Mouse (Mus musculus) embryonic fibroblast, embryonic 13.5 days (primary cell): Measurements from ENCODE around the gene Mul1. TPM values are rescaled to one million over a fixed set of nuclear protein-coding genes. Genes with fewer than 3 reads are reported as not detected.

ENCODE experiments used
- H3K27ac ChIP-seq: 2 replicates; pipeline ENCODE4 v1.5.1; 2012; ENCODE audit warnings: low read length, control low read depth, inconsistent platforms; ENCODE audit not compliant: insufficient read depth
- H3K4me1 ChIP-seq: 2 replicates; pipeline ENCODE4 v1.6.1; 2011; ENCODE audit warnings: low read length; ENCODE audit not compliant: control insufficient read depth, insufficient read depth
- H3K4me3 ChIP-seq: 2 replicates; pipeline ENCODE4 v1.5.1; 2011; ENCODE audit warnings: mild to moderate bottlenecking, control low read depth, low read length; ENCODE audit not compliant: insufficient read depth
- CTCF ChIP-seq: IDR thresholded peaks from 2 replicates; pipeline ENCODE4 v1.5.1; 2011; ENCODE audit warnings: mild to moderate bottlenecking, control low read depth, low read length, moderate library complexity, borderline replicate concordance; ENCODE audit not compliant: insufficient read depth
- POLR2A ChIP-seq: IDR thresholded peaks from 2 replicates; pipeline ENCODE4 v1.6.1; 2011; ENCODE audit warnings: low read depth, mild to moderate bottlenecking, control low read depth, low read length, moderate library complexity
- polyA plus RNA-seq: library from polyadenylated mRNA; stranded (reverse); fragments of >200 nt; gene quantifications from 2 replicates; pipeline ENCODE4 v1.2.4, GENCODE M21; 2011; ENCODE audit warnings: low read depth; ENCODE audit not compliant: missing spikeins, insufficient read length

Mul1 gene
- polyA plus RNA-seq, 1 experiment = 15.8 TPM

DNA sequence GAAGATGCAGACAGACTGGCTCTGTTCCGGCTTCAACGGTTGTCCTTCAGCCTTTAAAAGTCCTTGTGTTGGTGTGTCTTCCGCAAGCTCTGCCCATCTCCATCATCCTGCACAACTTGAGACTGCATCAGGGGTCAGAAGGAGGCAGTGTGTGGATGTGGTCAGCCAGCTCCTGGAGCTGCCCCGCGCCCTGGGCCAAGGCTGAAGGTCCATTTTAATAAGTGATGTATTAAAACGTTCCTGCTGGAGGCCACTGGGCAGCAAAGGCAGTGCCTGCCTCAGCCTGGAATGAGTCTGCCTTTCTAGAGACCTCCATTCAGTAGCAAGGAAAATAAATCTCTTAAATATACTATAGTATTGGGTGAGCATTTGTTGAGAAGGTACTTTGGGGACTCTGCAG, 25.3 kb downstream of the Mul1 start:
- TF ChIP-seq CTCF = no peak
- TF ChIP-seq POLR2A = no peak
- H3K27ac ChIP-seq = no peak overlapping the region
- H3K4me3 ChIP-seq = no peak overlapping the region
- peaks cover 10% of the 10 kb centered on the region; the same call in 1 of the 2 replicates for H3K4me1 ChIP-seq

- Histone ChIP-seq H3K4me3 (no peak overlapping the region), H3K27ac (no peak overlapping the region)
- TF ChIP-seq POLR2A = no peak
- TF ChIP-seq CTCF = no peak
Observed at GRCm38 (mm10) chr4:138460910-138461309, 26.4 kb downstream of the Mul1 start.

GRCm38 (mm10) chr4:138461471-138461870, 27.0 kb downstream of the Mul1 start:
- TF ChIP-seq CTCF = no peak
- no peak for TF ChIP-seq POLR2A
- Histone ChIP-seq H3K4me1 (peaks cover 15% of the 10 kb centered on the region), H3K27ac (no peak overlapping the region), H3K4me3 (no peak overlapping the region)

More at GRCm38 (mm10) chr4:138460910-138461309, 26.4 kb downstream of the Mul1 start:
- H3K4me1 ChIP-seq = peaks cover 15% of the 10 kb centered on the region

DNA sequence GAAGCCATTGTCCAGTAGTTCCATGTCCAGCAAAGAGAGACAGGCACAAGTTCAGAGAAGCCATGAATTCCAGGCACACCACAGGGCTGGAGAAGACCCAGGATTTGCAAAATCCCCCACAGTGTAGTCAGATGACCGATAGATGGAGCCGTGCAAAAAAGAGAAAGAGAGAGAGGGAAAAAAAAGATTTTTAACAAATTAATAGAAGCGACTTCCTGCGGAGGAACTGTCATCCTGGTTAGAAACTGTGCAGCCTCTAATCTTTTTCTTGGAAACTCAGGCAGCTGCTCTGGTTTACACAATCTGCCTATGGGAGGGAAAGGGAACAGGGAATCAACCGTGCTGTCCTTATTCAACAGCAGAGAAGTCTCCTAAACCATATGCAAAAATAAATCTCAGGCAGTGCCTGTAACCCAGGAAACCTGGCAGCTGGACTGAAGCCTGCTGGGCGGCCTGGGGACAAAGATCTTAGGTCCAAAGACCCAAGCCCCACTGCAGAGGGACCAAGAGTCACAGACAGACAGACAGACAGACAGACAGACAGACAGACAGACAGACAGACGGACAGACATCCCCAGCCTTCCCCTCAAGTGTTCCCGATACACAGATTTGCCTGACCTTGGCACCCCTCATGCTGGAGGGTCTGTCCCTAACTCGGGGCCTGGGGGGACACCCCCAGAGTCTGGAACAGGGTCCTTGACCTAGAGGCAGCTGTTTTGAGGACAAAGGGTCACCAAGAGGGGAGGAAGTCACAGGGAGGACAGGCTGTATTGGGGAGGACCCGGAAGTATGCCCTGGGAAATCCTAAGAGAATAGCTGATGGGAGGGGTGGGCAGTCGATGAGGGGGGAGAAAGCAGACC, 28.7 kb downstream of the Mul1 start:
- no peak overlapping the region for H3K4me3 ChIP-seq
- TF ChIP-seq CTCF (no peak), POLR2A (no peak)
- peaks cover 15% of the 10 kb centered on the region for H3K4me1 ChIP-seq
- peak overlapping the region; percentile 45 for H3K27ac ChIP-seq

DNA sequence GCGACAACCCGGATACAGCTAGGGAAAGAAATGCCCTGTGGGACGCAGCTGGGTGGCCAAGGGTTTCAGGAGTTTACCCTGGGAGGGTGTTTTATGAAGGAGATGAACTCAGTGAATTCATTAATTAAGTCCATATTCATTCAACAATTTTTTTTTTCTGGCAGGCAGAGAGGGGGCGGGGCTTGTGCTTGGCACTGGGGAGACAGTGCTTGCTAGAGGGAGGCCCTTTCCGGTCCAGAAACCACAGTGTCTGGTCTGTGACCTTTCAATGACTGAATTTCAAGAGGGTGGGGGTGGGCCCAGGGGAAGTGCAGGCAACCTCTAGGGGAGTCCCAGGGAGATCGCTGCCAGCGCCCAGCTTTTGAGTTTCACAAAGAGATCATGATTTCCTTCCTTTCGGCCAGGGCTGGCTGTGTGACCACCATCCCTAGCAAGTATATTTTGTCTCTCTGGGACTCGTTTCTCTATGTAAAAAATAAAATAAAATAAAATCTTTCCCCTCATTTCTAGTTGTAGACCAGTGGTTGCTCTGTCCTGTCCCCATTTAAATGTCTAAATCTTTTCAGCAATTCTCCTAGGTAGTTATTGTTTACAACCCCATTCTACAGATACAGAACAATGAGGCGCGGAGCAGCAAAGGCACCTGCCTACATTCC, 29.5 kb downstream of the Mul1 start:
- TF ChIP-seq CTCF (no peak), POLR2A (no peak)
- no peak overlapping the region for H3K4me3 ChIP-seq
- 0 out of 2 replicates have a peak overlapping the region, but pooled peaks have one; percentile 45 for H3K27ac ChIP-seq
- peaks cover 15% of the 10 kb centered on the region for H3K4me1 ChIP-seq

DNA sequence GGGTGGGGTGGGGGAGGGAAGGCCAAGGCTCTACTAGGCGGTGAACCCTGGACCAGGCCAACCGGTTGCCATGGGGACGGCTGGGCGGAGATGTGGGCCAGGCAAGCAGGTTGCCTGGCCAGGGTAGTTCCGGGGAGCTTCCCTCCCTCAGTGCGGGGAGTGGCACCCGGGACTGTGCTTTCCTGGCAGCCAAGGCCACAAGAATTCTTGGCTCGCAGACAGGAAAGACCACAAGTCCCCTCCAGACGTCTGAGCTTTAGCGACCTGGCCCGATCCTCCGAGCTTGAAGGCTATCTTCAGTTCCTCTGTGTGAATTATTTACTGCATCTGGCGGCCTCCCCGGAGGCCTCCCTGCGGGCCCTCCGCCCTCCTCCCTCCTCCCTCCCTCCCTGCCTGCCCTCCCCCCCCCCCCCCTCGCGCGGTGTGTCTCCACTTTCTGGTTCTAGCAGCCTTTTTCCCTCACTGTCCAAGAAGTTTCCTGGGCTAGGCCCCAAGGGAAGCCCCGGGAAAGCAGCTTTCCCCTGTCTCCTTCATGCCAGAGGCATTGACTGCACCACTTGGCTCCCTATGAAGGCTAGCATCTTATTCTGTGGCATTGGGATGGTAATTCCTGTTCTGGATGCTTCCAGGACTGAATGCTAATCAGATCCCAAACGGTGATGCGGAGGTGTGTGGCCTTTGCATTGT, 30.3 kb downstream of the Mul1 start:
- Histone ChIP-seq H3K4me3 (no peak overlapping the region), H3K27ac (no peak overlapping the region)

GRCm38 (mm10) chr4:138465446-138465845, 31.0 kb downstream of the Mul1 start:
- H3K4me3 ChIP-seq = no peak overlapping the region
- TF ChIP-seq CTCF = no peak
- TF ChIP-seq POLR2A = no peak

More for the DNA sequence above, 30.3 kb downstream of the Mul1 start:
- peaks cover 17% of the 10 kb centered on the region for H3K4me1 ChIP-seq
- TF ChIP-seq CTCF (no peak), POLR2A (no peak)

GRCm38 (mm10) chr4:138466690-138467089, 32.2 kb downstream of the Mul1 start:
- TF ChIP-seq POLR2A (no peak), CTCF (no peak)

More at GRCm38 (mm10) chr4:138465446-138465845, 31.0 kb downstream of the Mul1 start:
- H3K27ac ChIP-seq = no peak overlapping the region
- peaks cover 17% of the 10 kb centered on the region for H3K4me1 ChIP-seq

DNA sequence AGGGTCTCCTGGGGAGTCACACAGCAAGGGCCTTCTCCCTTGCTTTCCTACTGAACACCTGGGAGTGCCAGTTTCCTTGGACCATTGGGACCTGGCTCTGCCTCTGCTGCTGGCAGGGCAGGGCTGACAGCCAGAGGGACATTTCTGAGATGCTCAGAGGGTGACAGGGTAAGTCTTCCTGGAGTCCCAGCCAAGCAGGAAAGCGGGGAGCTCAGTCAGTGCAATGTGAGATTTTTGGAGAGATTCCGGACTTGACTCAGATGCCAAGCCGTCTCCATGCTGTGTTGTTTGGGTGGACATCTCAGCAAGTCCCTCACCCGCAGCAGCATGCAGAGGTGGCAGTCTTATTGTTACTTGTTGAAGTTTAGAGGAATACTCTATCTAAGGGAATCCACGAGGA, 33.0 kb downstream of the Mul1 start:
- no peak overlapping the region for H3K27ac ChIP-seq
- H3K4me3 ChIP-seq = no peak overlapping the region
- no peak for TF ChIP-seq CTCF
- no peak for TF ChIP-seq POLR2A
- H3K4me1 ChIP-seq = peaks cover 16% of the 10 kb centered on the region

More at GRCm38 (mm10) chr4:138466690-138467089, 32.2 kb downstream of the Mul1 start:
- no peak overlapping the region for H3K27ac ChIP-seq
- H3K4me3 ChIP-seq = no peak overlapping the region
- H3K4me1 ChIP-seq = peaks cover 17% of the 10 kb centered on the region

DNA sequence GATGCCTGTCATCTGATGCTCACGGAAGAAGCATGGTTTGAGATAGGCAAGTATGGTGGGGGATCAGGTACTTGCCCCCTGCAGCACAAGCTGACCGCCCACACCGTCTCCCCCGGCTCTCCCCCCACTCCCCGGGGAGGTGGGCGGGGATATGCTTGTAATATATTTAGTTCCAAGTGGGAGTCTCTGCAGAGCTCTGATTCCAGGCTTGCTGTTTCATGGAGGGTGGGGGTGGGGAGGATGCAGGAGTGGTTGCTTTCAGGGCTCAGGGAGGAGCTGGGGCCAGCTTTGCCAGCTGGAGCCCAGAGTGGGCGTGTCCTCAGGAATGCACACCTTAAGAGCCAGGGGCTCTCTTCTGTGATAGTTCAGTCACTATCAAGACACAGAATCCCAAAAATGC, 34.6 kb downstream of the Mul1 start:
- no peak overlapping the region for H3K27ac ChIP-seq
- peaks cover 6% of the 10 kb centered on the region for H3K4me1 ChIP-seq
- H3K4me3 ChIP-seq = no peak overlapping the region
- TF ChIP-seq CTCF (no peak), POLR2A (no peak)
